Mouse (Mus musculus): ENCODE results near the gene Fgfr2.

DNA sequence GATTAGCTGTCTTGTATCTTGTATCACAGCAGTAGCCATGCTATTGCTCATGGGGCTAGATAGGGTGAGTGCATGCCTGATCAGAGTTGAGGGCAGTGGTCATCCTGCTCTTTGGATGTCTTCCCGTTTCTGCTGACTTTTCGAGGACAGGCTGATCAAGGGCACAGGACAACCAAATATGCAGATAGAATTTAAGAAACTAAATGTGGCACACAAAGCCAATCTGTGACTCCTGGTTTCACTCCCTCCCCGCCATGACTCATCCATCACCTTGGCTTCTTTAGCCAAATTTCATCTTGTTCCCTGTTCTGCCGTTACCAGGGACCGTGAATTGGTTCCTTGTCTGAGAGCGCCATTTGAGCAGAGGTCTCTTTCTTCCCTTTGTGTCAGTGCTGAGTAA, 1469.7 kb downstream of the Fgfr2 start:
- TF ChIP-seq HCFC1 (IDR thresholded peaks at IDR 0.05; ENCODE audit: borderline replicate concordance, insufficient read depth, low read length) = no peak
- no peak for TF ChIP-seq ZC3H11A (IDR thresholded peaks at IDR 0.05; ENCODE audit: borderline replicate concordance, low read depth, low read length)
- TF ChIP-seq ZNF384 (IDR thresholded peaks at IDR 0.05; ENCODE audit: low read depth, low read length) = no peak
- no peak for TF ChIP-seq MAFK (IDR thresholded peaks at IDR 0.05; ENCODE audit: insufficient read depth, low read depth, low read length)
